Mouse (Mus musculus): ENCODE measurements around the gene Gm2897.
"Not testable (repeated sequence)": the region's sequence is repeated elsewhere in the genome, so short reads cannot be mapped to it uniquely, and the experiment has no call there.

Gm2897 gene

GRCm38 (mm10) chr14:3048727-3049512 is at the start of gene Gm2897:
Gene Gm2897 (plus strand): TSS chr14:3049285.
- DNase-seq (ENCODE audit: low read depth, low spot score) = not testable (repeated sequence)

- DNase-seq (ENCODE audit: low read depth, low spot score) = not testable (repeated sequence)
Observed at GRCm38 (mm10) chr14:3029702-3030101, 19.4 kb upstream of the Gm2897 start, which contains the start of gene Gm2888. Gene Gm2888 (plus strand): TSS chr14:3030002.

- DNase-seq (ENCODE audit: low read depth, low spot score) = not testable (repeated sequence)
Observed at GRCm38 (mm10) chr14:3049513-3049800, 372 bp downstream of the Gm2897 start.

- not testable (repeated sequence) for DNase-seq (ENCODE audit: low read depth, low spot score)
Observed at GRCm38 (mm10) chr14:3050087-3050486, 1.0 kb downstream of the Gm2897 start.

GRCm38 (mm10) chr14:3116051-3116450 is 67.0 kb downstream of the Gm2897 start:
- not testable (repeated sequence) for DNase-seq (ENCODE audit: low read depth, low spot score)

Measured in ZHBTc4 (cell line).